Mouse (Mus musculus): ENCODE results near the gene Idh2.

Gene Idh2

DNA sequence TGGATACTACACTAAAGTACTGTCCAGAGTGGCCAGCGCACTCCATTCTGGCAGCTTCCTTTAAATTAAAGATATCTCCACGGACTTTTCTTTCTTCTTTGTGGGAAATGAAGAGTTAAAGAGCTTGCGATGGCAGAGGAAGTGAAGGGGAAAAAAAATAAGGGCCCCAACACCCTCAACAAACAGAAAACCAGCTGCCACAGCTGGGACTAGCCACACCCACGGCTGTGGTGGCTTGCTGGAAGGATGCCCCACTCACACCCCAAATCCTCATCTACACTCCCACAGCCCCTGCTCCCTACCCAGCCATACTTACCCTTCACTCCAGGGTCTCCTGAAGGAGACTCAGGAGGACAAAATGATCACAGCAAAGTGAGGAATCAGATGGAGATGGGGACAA, 7.9 kb upstream of the Idh2 start:
- peak; percentile 52 to 54 for DNase-seq (ENCODE audit: low spot score in 2 of 2)

- no peak for DNase-seq (ENCODE audit: low spot score in 2 of 2)
Observed at GRCm38 (mm10) chr7:80121083-80121482, 5.9 kb upstream of the Idh2 start.

DNA sequence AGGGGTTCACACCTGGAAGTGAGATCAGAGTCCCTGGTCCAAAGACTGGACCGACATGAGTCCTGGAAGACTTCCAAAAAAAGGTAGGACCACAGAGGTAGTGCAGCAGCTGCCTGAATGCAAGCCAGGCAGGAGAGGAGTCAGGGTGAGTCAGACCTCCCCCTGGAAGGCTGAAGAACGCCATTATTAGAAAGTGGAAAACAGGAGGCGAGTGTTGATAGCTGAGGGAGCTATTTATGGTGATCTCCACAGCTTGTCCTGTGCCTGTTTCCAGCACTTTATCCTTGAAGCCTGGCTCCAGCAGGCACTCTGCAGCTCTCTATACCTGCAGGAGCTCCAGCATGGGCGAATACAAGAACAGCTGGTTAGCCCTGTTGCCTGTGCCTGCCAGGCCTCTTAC, 4.0 kb upstream of the Idh2 start:
- no peak for DNase-seq (ENCODE audit: low spot score in 2 of 2)

GRCm38 (mm10) chr7:80116158-80116557, 966 bp upstream of the Idh2 start:
- no peak for DNase-seq (ENCODE audit: low spot score in 2 of 2)

DNA sequence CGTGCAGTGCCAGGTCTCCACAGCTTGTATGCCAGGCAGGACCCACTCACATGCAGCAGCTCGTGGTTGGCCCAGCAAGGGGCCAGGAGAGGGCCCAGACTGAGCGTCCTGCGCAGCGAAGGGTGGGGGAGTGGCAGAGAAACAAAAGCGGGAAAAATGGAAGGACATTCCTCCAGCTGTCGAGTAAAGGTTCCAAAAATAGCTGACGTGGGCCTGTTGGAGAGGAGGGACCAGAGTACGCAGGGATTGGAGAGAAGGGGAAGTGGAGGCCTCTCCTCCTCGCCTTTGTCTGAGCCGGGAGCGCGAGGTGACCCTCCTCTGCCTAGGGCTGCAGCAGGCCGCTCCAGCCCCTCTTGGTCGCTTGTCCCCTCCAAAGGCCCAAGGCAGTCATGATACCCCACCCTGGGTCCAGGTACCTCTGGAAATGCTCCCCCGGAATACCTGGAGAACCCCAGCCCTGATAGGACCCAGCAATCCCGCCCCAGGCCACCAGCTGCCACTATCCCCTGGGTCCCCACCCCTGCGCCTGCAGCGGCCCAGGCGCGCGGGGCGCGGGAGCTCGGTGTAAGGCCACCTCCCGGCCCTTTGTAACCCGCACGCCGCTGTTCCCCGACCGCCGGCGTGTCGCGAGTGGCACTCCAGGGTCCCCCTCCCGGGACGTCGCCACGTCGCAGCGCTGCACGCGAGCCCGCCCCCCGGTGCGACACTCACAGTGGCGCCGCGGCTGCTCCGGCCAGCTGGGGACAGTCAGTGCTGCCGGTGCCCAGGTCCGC, 555 bp downstream of the Idh2 start:
- peak; percentile 18 to 60 for DNase-seq (ENCODE audit: low spot score in 2 of 2)

- DNase-seq (ENCODE audit: low spot score in 2 of 2) = no peak
Observed at GRCm38 (mm10) chr7:80113989-80114388, 1.2 kb downstream of the Idh2 start.

DNA sequence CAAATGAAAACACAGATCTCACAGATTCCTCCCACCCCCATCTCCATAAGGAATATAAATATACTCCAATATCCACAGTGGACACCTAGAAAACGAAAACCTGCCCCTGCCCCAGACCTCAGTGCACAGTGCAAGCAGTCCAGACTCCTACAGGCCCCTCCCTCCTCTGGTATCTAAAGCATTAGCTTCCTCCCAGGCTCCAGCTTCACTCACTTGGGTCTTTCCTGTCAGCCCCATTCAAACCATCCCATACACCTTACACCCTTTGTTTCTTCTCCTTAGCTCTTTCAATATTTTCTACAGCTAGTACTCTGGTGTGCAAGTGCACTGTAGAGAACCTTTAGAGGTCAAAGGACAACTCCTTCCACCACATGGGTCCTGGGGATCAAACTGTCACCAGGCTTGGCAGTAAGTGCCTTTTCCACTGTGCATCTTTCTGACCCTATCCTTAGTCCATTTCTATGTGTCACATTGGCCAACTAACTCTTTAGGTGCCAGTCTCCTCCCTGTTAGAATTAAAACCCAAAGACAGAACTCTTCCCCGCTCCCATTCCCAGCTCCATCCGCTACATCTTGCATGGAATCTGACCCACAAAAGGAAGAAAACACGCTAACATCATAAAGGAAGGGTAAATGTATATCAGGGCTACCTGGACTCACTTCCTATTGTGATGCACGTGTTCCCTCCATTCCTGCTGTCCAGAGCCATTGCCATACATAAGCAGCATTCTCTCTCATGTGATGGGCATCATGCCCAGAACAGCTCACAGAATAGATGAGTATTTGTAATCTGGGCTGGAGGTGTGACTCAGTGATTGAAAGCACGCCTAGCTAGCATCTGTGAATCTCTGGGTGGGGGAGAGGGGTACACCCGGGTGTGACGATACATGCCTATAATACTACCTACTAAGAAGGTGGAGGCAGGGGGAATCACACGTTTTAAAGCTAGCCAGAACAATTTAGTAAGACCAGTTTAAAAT, 3.8 kb downstream of the Idh2 start:
- DNase-seq (ENCODE audit: low spot score in 2 of 2) = no peak

DNA sequence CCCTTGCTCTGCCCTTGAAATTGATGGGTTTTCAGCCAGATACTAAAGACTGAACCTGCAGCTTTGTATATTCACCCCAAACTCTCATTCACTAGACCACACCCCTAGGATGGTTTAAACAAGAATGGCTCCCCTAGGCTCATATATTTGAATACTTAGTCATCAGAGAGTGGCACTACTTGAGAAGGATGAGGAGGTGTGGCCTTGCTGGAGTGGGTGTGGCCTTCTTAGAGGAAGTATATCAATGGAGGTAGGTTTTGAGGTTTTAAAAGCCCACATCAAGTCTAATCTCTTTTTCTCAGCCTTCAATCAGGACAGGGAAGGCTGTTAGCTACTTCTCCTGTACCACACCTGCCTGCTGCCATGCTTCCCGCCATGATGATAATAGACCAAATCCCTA, 8.8 kb downstream of the Idh2 start:
- DNase-seq (ENCODE audit: low spot score in 2 of 2) = no peak

- DNase-seq (ENCODE audit: low spot score in 2 of 2) = no peak
Observed at GRCm38 (mm10) chr7:80105637-80106390, 9.4 kb downstream of the Idh2 start.

DNA sequence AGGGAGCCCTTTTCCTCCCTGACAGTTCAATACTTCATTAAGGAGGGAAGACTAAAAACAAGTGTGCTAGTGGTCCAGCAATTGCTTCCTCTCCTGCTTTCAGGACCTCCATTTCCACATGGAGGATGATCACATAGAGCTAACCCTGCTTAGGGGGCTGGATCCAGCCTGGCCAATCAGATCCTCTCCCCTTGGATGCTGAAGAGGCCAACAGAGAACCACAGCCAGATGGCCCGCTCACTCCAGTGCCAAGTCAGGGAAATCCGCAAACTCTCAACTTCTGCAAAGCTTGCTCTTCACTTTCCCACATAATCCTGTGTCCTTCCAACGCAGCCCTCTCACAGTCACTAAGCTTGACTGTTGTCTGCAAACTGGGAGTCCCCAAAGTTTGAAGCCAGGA, 11.9 kb downstream of the Idh2 start:
- DNase-seq (ENCODE audit: low spot score in 2 of 2) = no peak

GRCm38 (mm10) chr7:80098389-80098976, 16.7 kb downstream of the Idh2 start:
- DNase-seq (ENCODE audit: low spot score in 2 of 2) = no peak

DNA sequence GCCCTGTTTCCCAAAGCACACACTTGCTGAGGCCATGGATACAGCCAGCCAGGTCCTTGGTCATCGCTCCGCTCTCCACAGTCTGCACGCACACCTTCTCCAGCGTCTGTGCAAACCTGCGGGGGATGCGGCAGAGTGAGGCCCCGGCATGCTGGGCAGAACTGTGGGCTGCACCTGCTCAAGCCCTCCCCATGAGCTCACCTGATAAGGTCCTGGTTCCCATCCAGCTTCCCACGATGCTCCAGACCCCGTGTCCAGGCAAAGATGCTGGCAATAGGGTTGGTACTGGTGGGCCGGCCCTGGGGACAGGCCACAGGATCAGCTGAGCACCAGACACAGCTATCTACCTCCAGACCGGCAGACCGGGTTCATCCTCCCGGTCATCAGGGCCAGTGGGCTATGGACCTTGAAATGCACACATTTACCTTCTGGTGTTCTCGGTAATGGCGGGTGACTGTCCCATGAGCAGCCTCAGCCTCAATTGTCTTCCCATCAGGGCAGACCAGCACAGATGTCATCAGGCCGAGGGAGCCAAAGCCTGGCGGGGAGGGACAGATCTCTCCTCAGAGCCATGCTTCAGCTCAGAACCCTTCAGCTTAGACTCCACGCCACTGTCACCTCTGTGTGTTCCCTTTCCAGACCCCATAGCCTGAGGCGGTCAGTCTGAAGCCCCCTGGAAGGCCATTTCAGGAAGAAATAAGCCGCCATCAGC, 19.4 kb downstream of the Idh2 start:
- no peak for DNase-seq (ENCODE audit: low spot score in 2 of 2)

GRCm38 (mm10) chr7:80094481-80094880, 20.7 kb downstream of the Idh2 start:
- DNase-seq (ENCODE audit: low spot score in 2 of 2) = no peak

DNA sequence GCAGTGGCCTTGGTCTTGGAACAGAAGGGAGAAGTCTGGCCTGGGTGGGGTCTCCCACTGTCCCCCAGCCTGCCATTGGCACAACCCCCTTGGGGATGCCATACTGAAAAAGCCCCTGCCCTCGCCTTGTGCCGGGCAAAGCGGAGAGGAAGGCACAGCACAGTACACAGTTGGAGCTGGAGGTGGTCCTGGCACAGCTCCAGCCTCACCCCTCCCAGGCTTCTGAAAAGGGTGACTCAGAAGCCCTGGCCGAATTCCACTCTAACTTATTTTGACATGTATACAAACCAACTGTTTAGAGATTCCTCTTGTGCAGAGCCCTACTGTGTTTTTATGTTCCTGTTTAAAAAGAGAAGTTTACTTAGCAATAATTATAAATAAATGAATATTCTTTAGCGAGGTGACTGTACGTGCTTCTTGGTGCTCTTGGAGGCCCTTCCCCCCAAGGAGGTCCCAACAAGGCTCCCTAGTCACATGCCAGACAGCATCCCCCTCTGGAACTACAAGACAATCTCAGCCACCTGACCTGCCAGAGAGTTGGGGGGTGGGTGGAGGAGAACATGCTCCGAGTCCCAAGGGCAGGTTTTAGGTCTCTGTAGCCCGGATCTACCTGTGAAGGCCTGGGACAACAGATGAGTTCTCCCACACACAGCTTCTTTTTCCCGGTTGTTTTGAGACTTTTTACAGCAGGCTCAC, 22.7 kb downstream of the Idh2 start:
- no peak for DNase-seq (ENCODE audit: low spot score in 2 of 2)

- DNase-seq (ENCODE audit: low spot score in 2 of 2) = no peak
Observed at GRCm38 (mm10) chr7:80091866-80092210, 23.4 kb downstream of the Idh2 start.

DNA sequence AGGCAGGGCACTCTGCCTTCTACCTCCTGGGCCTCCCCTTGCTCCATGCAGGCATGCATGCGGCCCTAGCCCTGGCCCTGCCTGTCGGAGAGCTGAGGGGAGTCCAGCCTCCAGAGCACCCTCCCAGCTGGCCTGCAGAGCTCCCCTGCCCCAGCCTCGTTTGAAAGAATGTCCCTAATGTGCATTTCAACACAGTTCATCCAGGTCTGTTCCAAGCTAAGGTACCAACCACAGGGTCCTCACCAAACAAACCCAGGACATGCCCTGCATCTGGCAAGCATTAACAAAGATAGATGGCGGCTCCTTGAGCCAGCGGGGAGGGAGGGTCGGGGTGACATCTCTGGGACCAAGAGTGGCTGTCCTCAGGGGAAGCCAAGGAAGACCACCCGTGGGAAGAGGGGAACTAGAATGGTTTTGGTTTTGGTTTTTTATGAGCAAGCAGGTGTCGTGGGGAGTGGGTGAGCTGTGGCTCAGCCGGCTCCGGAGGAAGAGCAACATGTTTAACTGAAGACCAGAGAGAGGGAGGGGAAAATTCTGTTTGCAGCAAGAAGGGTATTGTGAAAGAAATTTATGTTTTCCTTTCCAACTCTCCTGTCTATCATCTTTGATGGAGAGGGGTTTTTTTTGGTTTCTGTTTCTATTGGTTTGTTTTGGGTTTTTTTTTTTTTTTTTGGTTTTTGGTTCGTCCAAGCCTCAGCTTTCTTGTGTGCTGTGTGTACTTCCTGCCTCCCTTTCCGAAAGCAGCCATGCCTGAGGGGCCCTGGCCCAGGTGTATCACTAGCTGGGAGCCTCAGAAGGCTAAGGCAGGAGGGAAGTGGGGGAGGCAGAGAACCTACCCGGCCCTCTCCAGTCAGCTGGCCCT, 24.0 kb downstream of the Idh2 start:
- peak; percentile 53 to 62 for DNase-seq (ENCODE audit: low spot score in 2 of 2)

- DNase-seq (ENCODE audit: low spot score in 2 of 2) = no peak
Observed at GRCm38 (mm10) chr7:80090191-80091003, 24.8 kb downstream of the Idh2 start.

DNA sequence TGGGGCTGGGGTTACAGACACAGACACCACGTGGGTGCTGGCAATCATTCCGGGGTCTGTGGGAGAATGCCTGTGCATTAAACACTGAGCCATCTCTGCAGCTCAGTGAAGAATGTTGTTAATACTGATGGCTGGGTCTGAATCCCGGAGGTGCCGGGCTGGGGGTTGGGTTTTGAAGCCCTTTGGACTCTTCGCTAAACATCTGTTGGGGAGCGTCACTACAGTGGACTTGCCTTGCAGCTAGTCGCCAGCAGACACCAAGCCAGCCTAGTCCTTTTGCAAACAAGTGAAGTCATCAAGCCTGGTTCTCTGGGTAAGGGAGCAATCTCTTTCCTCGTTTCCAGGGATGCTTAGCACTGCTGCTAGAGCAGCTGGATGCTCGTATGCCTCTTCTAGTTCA, 27.0 kb downstream of the Idh2 start:
- no peak for DNase-seq (ENCODE audit: low spot score in 2 of 2)

All from spleen, postnatal 36 days (tissue).